Mouse (Mus musculus): ENCODE results near the gene 6430531B16Rik. TPM values are rescaled to one million over a fixed set of nuclear protein-coding genes. Genes with fewer than 3 reads are reported as not detected.

The 6430531B16Rik gene
- polyA plus RNA-seq, 1 experiment from 2014 or later, result 0.68 TPM

DNA sequence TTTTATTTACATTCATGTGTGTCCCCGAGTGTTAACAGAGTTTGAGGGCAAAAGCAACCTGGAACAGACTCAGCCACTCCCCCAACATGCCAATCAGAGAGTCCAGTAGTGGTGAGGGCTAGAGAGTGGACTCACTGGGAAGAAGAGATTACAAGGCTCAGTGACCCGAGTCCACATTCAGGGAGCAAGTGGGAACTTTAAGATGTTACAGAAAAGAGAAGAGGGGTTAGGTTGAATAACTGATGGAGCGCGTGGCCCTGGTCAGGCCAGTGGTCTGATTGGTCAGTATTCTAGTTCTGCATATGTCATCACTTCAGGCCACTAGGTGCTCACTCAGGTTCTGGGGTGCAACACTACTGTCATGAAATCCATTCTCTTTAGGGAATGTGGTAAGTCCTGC, 11.4 kb downstream of the 6430531B16Rik start:
- H3K9ac ChIP-seq (ENCODE audit: low read depth, low read length), result no peak overlapping the region
- WGBS, result 15% methylated on average over 4 of the region's 4 CpGs
- ATAC-seq (ENCODE audit: low FRiP score) (no peak), DNase-seq (ENCODE audit: low spot score) (no peak)
- no peak overlapping the region for H3K4me2 ChIP-seq (replicated peaks; ENCODE audit: low read depth, low read length)
- H3K9me3 ChIP-seq (ENCODE audit: control insufficient read depth, low read length), result no peaks in the 10 kb centered on the region
- no peaks in the 10 kb centered on the region for H3K36me3 ChIP-seq (ENCODE audit: control insufficient read depth, insufficient read depth, low read length)
- H3K27me3 ChIP-seq (ENCODE audit: control insufficient read depth, insufficient read depth, low read length), result no peaks in the 10 kb centered on the region
- no peak overlapping the region for H3K4me3 ChIP-seq (ENCODE audit: low read depth, low read length)
- H3K27ac ChIP-seq (ENCODE audit: low read depth, low read length), result no peak overlapping the region
- no peaks in the 10 kb centered on the region for H3K4me1 ChIP-seq (replicated peaks; ENCODE audit: control insufficient read depth, insufficient read depth, low read length)

DNA sequence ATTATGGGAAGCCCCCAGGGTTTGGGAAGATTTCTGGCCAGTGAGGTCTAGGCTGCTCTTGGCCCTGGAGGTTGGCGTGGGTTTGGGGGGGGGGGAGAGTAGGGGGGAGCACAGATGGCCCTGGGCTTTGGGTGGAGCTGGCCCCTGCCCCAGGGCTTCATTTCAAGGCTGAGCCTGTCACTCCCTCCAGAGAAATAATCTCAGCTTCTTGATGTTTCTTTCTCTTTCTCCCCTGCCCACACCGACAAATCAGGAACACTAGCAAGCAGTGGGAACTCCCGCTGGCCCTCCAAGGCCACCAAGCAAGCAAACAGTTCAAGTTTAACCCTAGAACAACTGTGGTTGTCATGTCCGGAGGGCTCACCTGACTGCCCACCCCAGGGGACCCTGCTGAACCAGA, 14.7 kb downstream of the 6430531B16Rik start:
- H3K27me3 ChIP-seq (ENCODE audit: control insufficient read depth, insufficient read depth, low read length), result no peaks in the 10 kb centered on the region
- DNase-seq (ENCODE audit: low spot score) (no peak), ATAC-seq (ENCODE audit: low FRiP score) (no peak)
- no peaks in the 10 kb centered on the region for H3K9me3 ChIP-seq (ENCODE audit: control insufficient read depth, low read length)
- H3K4me3 ChIP-seq (ENCODE audit: low read depth, low read length), result no peak overlapping the region
- 62% methylated on average over 4 of the region's 4 CpGs for WGBS
- H3K4me2 ChIP-seq (replicated peaks; ENCODE audit: low read depth, low read length), result no peak overlapping the region
- no peaks in the 10 kb centered on the region for H3K4me1 ChIP-seq (replicated peaks; ENCODE audit: control insufficient read depth, insufficient read depth, low read length)
- no peak overlapping the region for H3K9ac ChIP-seq (ENCODE audit: low read depth, low read length)
- no peak overlapping the region for H3K27ac ChIP-seq (ENCODE audit: low read depth, low read length)
- no peaks in the 10 kb centered on the region for H3K36me3 ChIP-seq (ENCODE audit: control insufficient read depth, insufficient read depth, low read length)

DNA sequence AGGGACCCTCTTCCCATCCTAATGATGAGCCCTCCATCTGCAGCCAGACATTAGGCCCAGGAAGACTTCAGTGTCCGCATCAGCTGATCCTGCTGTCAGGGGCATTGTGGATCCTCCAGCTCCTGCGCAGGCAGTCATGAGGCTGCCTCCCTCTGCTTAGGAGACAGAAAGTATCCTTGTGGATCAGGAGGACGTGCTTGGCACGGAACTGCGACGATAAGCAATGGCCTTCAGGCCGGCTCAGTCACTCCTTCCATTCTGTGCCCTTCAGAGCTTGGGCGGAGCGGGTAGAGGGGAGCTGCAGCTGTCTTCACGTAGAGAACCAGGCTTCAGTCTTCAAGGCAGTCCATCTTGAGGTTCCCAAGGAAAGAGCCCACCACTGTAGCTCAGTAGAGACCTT, 17.4 kb downstream of the 6430531B16Rik start:
- H3K4me2 ChIP-seq (replicated peaks; ENCODE audit: low read depth, low read length), result no peak overlapping the region

DNA sequence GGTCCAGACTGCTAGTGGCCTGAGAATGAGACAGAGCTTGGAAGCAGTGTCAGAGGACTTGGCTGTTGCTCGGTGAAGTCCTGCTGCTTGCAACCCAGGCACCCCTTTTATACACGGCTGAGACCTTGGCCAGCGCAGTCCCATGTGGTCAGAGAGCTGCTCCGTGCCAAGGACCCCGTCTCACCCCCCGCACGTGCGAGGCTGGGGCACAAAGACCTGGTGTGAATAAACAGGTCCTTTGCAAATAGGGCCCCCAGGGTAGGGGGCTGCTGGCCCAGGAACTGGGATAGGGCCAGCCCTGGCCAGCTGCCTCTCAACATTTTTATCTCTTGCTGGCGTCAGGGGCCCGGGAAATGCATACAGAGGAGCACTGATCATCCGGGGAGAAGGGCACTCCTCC, 20.6 kb downstream of the 6430531B16Rik start:
- ATAC-seq (ENCODE audit: low FRiP score) (no peak), DNase-seq (ENCODE audit: low spot score) (no peak)
- Histone ChIP-seq H3K4me2 (replicated peaks; ENCODE audit: low read depth, low read length) (no peak overlapping the region), H3K27me3 (ENCODE audit: control insufficient read depth, insufficient read depth, low read length) (no peaks in the 10 kb centered on the region), H3K9me3 (ENCODE audit: control insufficient read depth, low read length) (no peaks in the 10 kb centered on the region), H3K9ac (ENCODE audit: low read depth, low read length) (no peak overlapping the region), H3K27ac (ENCODE audit: low read depth, low read length) (no peak overlapping the region), H3K36me3 (ENCODE audit: control insufficient read depth, insufficient read depth, low read length) (no peaks in the 10 kb centered on the region), H3K4me1 (replicated peaks; ENCODE audit: control insufficient read depth, insufficient read depth, low read length) (no peaks in the 10 kb centered on the region; the same call in 1 of the 2 replicates), H3K4me3 (ENCODE audit: low read depth, low read length) (no peak overlapping the region)
- WGBS, result 36% methylated on average over 11 of the region's 11 CpGs

More for the DNA sequence above, 17.4 kb downstream of the 6430531B16Rik start:
- WGBS, result 87% methylated on average over 10 of the region's 10 CpGs
- Histone ChIP-seq H3K27me3 (ENCODE audit: control insufficient read depth, insufficient read depth, low read length) (no peaks in the 10 kb centered on the region), H3K4me1 (replicated peaks; ENCODE audit: control insufficient read depth, insufficient read depth, low read length) (no peaks in the 10 kb centered on the region; the same call in 1 of the 2 replicates), H3K9ac (ENCODE audit: low read depth, low read length) (no peak overlapping the region), H3K9me3 (ENCODE audit: control insufficient read depth, low read length) (no peaks in the 10 kb centered on the region), H3K36me3 (ENCODE audit: control insufficient read depth, insufficient read depth, low read length) (no peaks in the 10 kb centered on the region), H3K4me3 (ENCODE audit: low read depth, low read length) (no peak overlapping the region), H3K27ac (ENCODE audit: low read depth, low read length) (no peak overlapping the region)
- DNase-seq (ENCODE audit: low spot score) (no peak), ATAC-seq (ENCODE audit: low FRiP score) (no peak)

DNA sequence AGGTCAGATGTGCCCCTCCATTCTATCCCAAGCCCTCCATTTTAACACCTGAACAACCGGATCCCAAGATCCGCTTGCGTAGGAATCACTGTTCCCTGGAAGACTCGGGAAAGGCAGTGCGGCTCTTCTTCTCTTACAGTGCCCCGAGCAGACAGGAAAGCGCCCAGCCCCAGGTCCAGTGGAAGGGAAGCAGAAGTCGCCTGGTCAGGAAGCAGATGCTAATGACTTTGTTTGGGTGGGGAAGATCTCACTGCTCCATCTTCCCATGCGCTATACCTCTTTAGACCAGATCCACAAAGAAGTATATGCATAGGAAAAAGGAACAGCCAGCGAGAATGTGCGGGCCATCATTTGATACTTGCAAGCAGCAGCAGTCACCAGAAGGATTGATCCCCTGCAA, 21.1 kb downstream of the 6430531B16Rik start:
- no peaks in the 10 kb centered on the region; the same call in 1 of the 2 replicates for H3K4me1 ChIP-seq (replicated peaks; ENCODE audit: control insufficient read depth, insufficient read depth, low read length)
- H3K36me3 ChIP-seq (ENCODE audit: control insufficient read depth, insufficient read depth, low read length), result no peaks in the 10 kb centered on the region
- no peak overlapping the region for H3K9ac ChIP-seq (ENCODE audit: low read depth, low read length)
- no peaks in the 10 kb centered on the region for H3K27me3 ChIP-seq (ENCODE audit: control insufficient read depth, insufficient read depth, low read length)
- no peak overlapping the region for H3K4me2 ChIP-seq (replicated peaks; ENCODE audit: low read depth, low read length)
- H3K27ac ChIP-seq (ENCODE audit: low read depth, low read length), result no peak overlapping the region
- 60% methylated on average over 11 of the region's 11 CpGs for WGBS
- no peak overlapping the region for H3K4me3 ChIP-seq (ENCODE audit: low read depth, low read length)
- no peak for ATAC-seq (ENCODE audit: low FRiP score)
- DNase-seq (ENCODE audit: low spot score), result no peak
- H3K9me3 ChIP-seq (ENCODE audit: control insufficient read depth, low read length), result no peaks in the 10 kb centered on the region

DNA sequence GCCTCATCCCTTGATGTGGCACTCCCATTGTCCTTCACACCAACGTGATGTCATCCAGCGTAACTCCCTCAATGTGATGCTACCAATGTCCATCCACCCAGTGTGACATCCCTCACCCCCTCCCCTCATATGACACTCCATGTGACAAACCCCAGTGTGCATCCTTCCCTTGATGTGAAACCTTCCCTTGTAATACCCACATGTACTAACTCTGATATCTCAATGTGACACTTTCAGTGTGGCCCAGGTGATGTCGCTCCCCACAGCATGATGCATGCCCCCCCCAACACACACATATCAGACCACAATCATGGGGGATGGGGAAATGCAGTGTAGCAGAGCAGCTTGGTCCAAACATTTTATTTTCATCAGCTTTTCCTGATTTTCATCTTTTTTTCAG, 21.9 kb downstream of the 6430531B16Rik start:
- no peak overlapping the region for H3K4me2 ChIP-seq (replicated peaks; ENCODE audit: low read depth, low read length)
- WGBS, result 79% methylated on average over 3 of the region's 3 CpGs
- H3K4me3 ChIP-seq (ENCODE audit: low read depth, low read length), result no peak overlapping the region
- DNase-seq (ENCODE audit: low spot score), result no peak
- H3K27ac ChIP-seq (ENCODE audit: low read depth, low read length), result no peak overlapping the region
- H3K27me3 ChIP-seq (ENCODE audit: control insufficient read depth, insufficient read depth, low read length), result no peaks in the 10 kb centered on the region; the same call in 1 of the 2 replicates
- no peak overlapping the region for H3K9ac ChIP-seq (ENCODE audit: low read depth, low read length)
- no peak for ATAC-seq (ENCODE audit: low FRiP score)
- no peaks in the 10 kb centered on the region; the same call in 1 of the 2 replicates for H3K4me1 ChIP-seq (replicated peaks; ENCODE audit: control insufficient read depth, insufficient read depth, low read length)
- H3K9me3 ChIP-seq (ENCODE audit: control insufficient read depth, low read length), result no peaks in the 10 kb centered on the region
- no peaks in the 10 kb centered on the region for H3K36me3 ChIP-seq (ENCODE audit: control insufficient read depth, insufficient read depth, low read length)

DNA sequence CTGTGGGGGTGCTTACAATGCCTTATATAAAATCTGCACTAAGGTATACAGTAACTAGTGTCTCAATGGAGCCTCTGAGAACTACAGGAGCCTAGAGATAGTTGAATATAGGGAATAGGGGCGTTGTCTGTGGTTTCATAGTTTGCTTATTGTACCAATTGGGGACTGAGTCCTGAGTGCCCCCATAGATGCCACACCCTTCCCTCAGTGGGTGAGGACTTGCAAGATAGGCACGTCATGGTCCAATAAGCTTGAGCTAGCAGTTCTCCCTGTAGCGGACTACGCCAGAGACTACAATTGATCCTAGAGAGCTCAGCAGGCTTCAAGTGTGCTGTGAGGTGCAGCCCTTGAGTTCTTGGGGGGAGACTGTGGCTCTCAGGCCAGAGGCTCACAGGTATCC, 23.1 kb downstream of the 6430531B16Rik start:
- WGBS, result 83% methylated on average over 4 of the region's 4 CpGs
- H3K36me3 ChIP-seq (ENCODE audit: control insufficient read depth, insufficient read depth, low read length), result no peaks in the 10 kb centered on the region
- no peaks in the 10 kb centered on the region; the same call in 1 of the 2 replicates for H3K27me3 ChIP-seq (ENCODE audit: control insufficient read depth, insufficient read depth, low read length)
- ATAC-seq (ENCODE audit: low FRiP score), result no peak
- DNase-seq (ENCODE audit: low spot score), result no peak
- H3K27ac ChIP-seq (ENCODE audit: low read depth, low read length), result no peak overlapping the region
- no peaks in the 10 kb centered on the region for H3K9me3 ChIP-seq (ENCODE audit: control insufficient read depth, low read length)
- no peak overlapping the region for H3K4me3 ChIP-seq (ENCODE audit: low read depth, low read length)
- H3K4me2 ChIP-seq (replicated peaks; ENCODE audit: low read depth, low read length), result no peak overlapping the region
- no peak overlapping the region for H3K9ac ChIP-seq (ENCODE audit: low read depth, low read length)
- H3K4me1 ChIP-seq (replicated peaks; ENCODE audit: control insufficient read depth, insufficient read depth, low read length), result peaks cover 3% of the 10 kb centered on the region; the same call in 1 of the 2 replicates

DNA sequence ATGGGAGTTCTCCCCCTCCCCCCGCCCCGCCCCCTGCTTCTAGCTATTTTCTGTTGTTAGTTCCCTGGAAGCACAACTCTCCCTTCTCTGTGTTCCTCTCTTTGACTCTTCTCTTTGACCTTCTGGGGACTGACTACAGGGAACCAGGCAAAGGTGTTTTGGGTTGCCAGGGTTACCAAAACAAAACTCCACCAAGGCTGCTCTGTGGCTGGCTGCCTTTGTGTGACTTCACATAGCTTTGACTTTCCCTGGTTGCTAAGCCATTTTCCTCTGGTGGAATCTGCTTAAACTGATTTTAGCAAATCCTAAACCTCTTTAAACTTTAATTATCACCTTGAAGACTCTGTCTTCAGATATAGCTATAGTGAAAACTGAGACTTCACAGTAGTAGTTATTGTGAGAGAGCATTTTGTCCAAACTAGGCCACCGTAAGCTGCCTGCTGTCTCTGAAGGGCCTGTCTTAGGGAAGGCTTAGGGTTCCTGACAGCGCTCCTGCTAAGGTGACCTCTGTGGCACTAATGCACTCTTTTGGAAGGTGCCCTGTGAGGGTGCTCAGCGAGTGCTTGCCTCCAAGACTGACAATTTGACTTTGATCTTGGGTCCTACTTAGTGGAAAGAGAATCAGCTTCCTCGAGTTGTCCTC, 26.4 kb downstream of the 6430531B16Rik start:
- no peak for DNase-seq (ENCODE audit: low spot score)

DNA sequence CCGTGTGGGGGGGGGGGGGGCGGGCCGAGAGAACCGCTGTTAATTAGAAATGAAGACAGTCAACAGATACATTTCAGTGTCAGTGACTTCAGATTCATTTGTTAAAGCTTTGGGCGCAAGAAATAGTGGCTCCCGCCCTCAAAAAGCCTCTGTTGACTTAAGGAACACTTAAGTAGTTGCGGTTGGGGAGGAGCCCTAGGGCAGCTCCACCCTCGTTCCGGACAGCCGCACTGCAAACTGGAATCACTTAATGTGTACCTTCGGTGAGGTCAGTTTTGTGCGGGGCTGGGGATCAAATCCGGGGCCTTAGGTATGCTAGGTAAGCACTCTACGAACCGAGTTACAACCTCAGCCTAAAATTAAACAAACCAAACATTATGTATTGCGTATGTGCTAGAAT, 27.5 kb downstream of the 6430531B16Rik start:
- Histone ChIP-seq H3K36me3 (ENCODE audit: control insufficient read depth, insufficient read depth, low read length) (no peaks in the 10 kb centered on the region), H3K9me3 (ENCODE audit: control insufficient read depth, low read length) (no peaks in the 10 kb centered on the region), H3K9ac (ENCODE audit: low read depth, low read length) (0 out of 2 replicates have a peak overlapping the region, but pooled peaks have one; percentile 28), H3K27ac (ENCODE audit: low read depth, low read length) (no peak overlapping the region), H3K4me2 (replicated peaks; ENCODE audit: low read depth, low read length) (peak overlapping the region; percentile 71), H3K4me3 (ENCODE audit: low read depth, low read length) (peak overlapping the region; percentile 32), H3K4me1 (replicated peaks; ENCODE audit: control insufficient read depth, insufficient read depth, low read length) (peaks cover 3% of the 10 kb centered on the region; the same call in 1 of the 2 replicates), H3K27me3 (ENCODE audit: control insufficient read depth, insufficient read depth, low read length) (peaks cover 19% of the 10 kb centered on the region)
- ATAC-seq (ENCODE audit: low FRiP score) (no peak), DNase-seq (ENCODE audit: low spot score) (peak; percentile 47)
- WGBS, result 5% methylated on average over 16 of the region's 16 CpGs

More for the DNA sequence above, 26.4 kb downstream of the 6430531B16Rik start:
- 48% methylated on average over 6 of the region's 6 CpGs for WGBS
- H3K27me3 ChIP-seq (ENCODE audit: control insufficient read depth, insufficient read depth, low read length), result peaks cover 10% of the 10 kb centered on the region
- no peak overlapping the region for H3K27ac ChIP-seq (ENCODE audit: low read depth, low read length)
- no peak for ATAC-seq (ENCODE audit: low FRiP score)
- H3K9me3 ChIP-seq (ENCODE audit: control insufficient read depth, low read length), result no peaks in the 10 kb centered on the region
- no peak overlapping the region for H3K9ac ChIP-seq (ENCODE audit: low read depth, low read length)
- no peaks in the 10 kb centered on the region for H3K36me3 ChIP-seq (ENCODE audit: control insufficient read depth, insufficient read depth, low read length)
- H3K4me2 ChIP-seq (replicated peaks; ENCODE audit: low read depth, low read length), result no peak overlapping the region
- H3K4me3 ChIP-seq (ENCODE audit: low read depth, low read length), result no peak overlapping the region
- peaks cover 3% of the 10 kb centered on the region; the same call in 1 of the 2 replicates for H3K4me1 ChIP-seq (replicated peaks; ENCODE audit: control insufficient read depth, insufficient read depth, low read length)
